Mouse (Mus musculus) heart, postnatal 0 days (tissue): ENCODE results near the gene Ltbp4. TPM values are rescaled to one million over a fixed set of nuclear protein-coding genes. Genes with fewer than 3 reads are reported as not detected.

ENCODE experiments used
- ATAC-seq: fragments of 200-750 bp; cut with Nextera tagmentation; 2 replicates; pipeline ENCODE4 v1.8.0; 2017; ENCODE audit warnings: low read depth, moderate number of reproducible peaks, moderate library complexity; ENCODE audit not compliant: insufficient read depth
- DNase-seq: peaks from one replicate; pipeline ENCODE4 v3.0.0-alpha.2; 2016; ENCODE audit warnings: low spot score
- H3K27ac ChIP-seq: fragments of 300-500 bp; sonication (generic); 2 replicates; pipeline ENCODE4 v1.5.1; 2014; ENCODE audit warnings: low read depth, mild to moderate bottlenecking
- H3K27me3 ChIP-seq: fragments of 300-500 bp; sonication (generic); 2 replicates; pipeline ENCODE4 v1.6.1; 2014; ENCODE audit warnings: low read length, mixed read lengths; ENCODE audit not compliant: control insufficient read depth, insufficient read depth
- H3K36me3 ChIP-seq: fragments of 300-500 bp; sonication (generic); replicated peaks from 2 replicates; pipeline ENCODE4 v1.6.1; 2014; ENCODE audit warnings: low read length, mixed read lengths; ENCODE audit not compliant: control insufficient read depth, insufficient read depth
- H3K4me1 ChIP-seq: fragments of 300-500 bp; sonication (generic); 2 replicates; pipeline ENCODE4 v1.6.1; 2014; ENCODE audit warnings: antibody characterized with exemption; ENCODE audit not compliant: control insufficient read depth, insufficient read depth
- H3K4me2 ChIP-seq: fragments of 300-500 bp; sonication (generic); 2 replicates; pipeline ENCODE4 v1.6.1; 2014; ENCODE audit warnings: low read depth, mild to moderate bottlenecking, low read length, moderate library complexity
- H3K4me3 ChIP-seq: fragments of 300-500 bp; sonication (generic); 2 replicates; pipeline ENCODE4 v1.5.1; 2014; ENCODE audit warnings: low read depth, low read length
- H3K9ac ChIP-seq: fragments of 300-500 bp; sonication (generic); replicated peaks from 2 replicates; pipeline ENCODE4 v1.6.1; 2014; ENCODE audit warnings: low read depth, low read length, mixed read lengths
- H3K9me3 ChIP-seq: fragments of 300-500 bp; sonication (generic); replicated peaks from 2 replicates; pipeline ENCODE4 v1.6.1; 2016; ENCODE audit warnings: low read length; ENCODE audit not compliant: control insufficient read depth
- CTCF ChIP-seq: IDR thresholded peaks from 2 replicates; pipeline ENCODE4 v1.5.1; 2016; ENCODE audit warnings: antibody characterized with exemption, control low read depth, low read depth
- EP300 ChIP-seq: IDR thresholded peaks from 2 replicates; pipeline ENCODE4 v1.6.1; 2016; ENCODE audit warnings: antibody characterized with exemption, low read depth
- WGBS: fragments of 180-500 bp; shearing (Covaris S2); extraction: QIAGEN DNeasy Blood & Tissue Kit; methylation state at CpG from one replicate; pipeline ENCODE4 v1.1.7; 2014; 5-methylcytosine and 5-hydroxymethylcytosine counted together
- polyA plus RNA-seq: library from polyadenylated mRNA; unstranded; fragments of >200 nt; fragmentation: Nextera tagmentation; extraction: Ambion mirVana; gene quantifications from 2 replicates; pipeline ENCODE4 v1.2.1, GENCODE M21; 2015
- total RNA-seq: library from RNA; depleted of rRNA; stranded (reverse); fragments of >200 nt; gene quantifications from 2 replicates; pipeline ENCODE4 v1.2.3, GENCODE M21; 2014; ENCODE audit warnings: low replicate concordance

Gene Ltbp4
- total and polyA plus RNA-seq, 2 experiments from 2014 or later, result 61.7 to 150 TPM

- Histone ChIP-seq H3K4me1 (no peaks in the 10 kb centered on the region; the same call in 1 of the 2 replicates), H3K27ac (no peak overlapping the region), H3K4me2 (no peak overlapping the region), H3K9ac (no peak overlapping the region), H3K27me3 (no peaks in the 10 kb centered on the region), H3K9me3 (no peaks in the 10 kb centered on the region), H3K36me3 (no peaks in the 10 kb centered on the region), H3K4me3 (no peak overlapping the region)
- 50% methylated on average over 4 of the region's 4 CpGs for WGBS
- no peak for DNase-seq
- TF ChIP-seq CTCF (no peak), EP300 (no peak)
- ATAC-seq, result no peak
These were observed 41.5 kb downstream of the Ltbp4 start for GRCm38 (mm10) chr7:27295956-27296355.

GRCm38 (mm10) chr7:27291795-27292466, 45.6 kb downstream of the Ltbp4 start:
- Histone ChIP-seq H3K9me3 (no peaks in the 10 kb centered on the region), H3K27me3 (no peaks in the 10 kb centered on the region), H3K9ac (no peak overlapping the region), H3K4me2 (no peak overlapping the region), H3K27ac (peak overlapping the region; percentile 61), H3K36me3 (no peaks in the 10 kb centered on the region), H3K4me1 (no peaks in the 10 kb centered on the region; the same call in 1 of the 2 replicates), H3K4me3 (no peak overlapping the region)
- TF ChIP-seq EP300 (no peak), CTCF (no peak)
- DNase-seq (peak; percentile 68), ATAC-seq (peak; percentile 85)
- WGBS, result 35% methylated on average over 12 of the region's 12 CpGs

- ATAC-seq, result no peak
- Histone ChIP-seq H3K9me3 (no peaks in the 10 kb centered on the region), H3K36me3 (no peaks in the 10 kb centered on the region), H3K9ac (no peak overlapping the region), H3K4me3 (no peak overlapping the region), H3K4me1 (no peaks in the 10 kb centered on the region; the same call in 1 of the 2 replicates), H3K27ac (no peak overlapping the region), H3K4me2 (no peak overlapping the region), H3K27me3 (peaks cover under 1% of the 10 kb centered on the region; the same call in 1 of the 2 replicates)
- WGBS, result 71% methylated on average over 2 of the region's 2 CpGs
- TF ChIP-seq EP300 (no peak), CTCF (no peak)
- no peak for DNase-seq
These were observed 46.9 kb downstream of the Ltbp4 start for GRCm38 (mm10) chr7:27290555-27290954.

- peaks cover 7% of the 10 kb centered on the region for H3K27me3 ChIP-seq
- no peak overlapping the region for H3K4me2 ChIP-seq
- H3K4me1 ChIP-seq, result no peaks in the 10 kb centered on the region; the same call in 1 of the 2 replicates
- TF ChIP-seq EP300 (no peak), CTCF (no peak)
- H3K36me3 ChIP-seq, result no peaks in the 10 kb centered on the region
- no peaks in the 10 kb centered on the region for H3K9me3 ChIP-seq
- H3K9ac ChIP-seq, result no peak overlapping the region
- H3K4me3 ChIP-seq, result no peak overlapping the region
- ATAC-seq, result no peak
- no peak overlapping the region for H3K27ac ChIP-seq
- WGBS, result 82% methylated on average over 7 of the region's 7 CpGs
- no peak for DNase-seq
These were observed 48.8 kb downstream of the Ltbp4 start for GRCm38 (mm10) chr7:27288732-27289131.

DNA sequence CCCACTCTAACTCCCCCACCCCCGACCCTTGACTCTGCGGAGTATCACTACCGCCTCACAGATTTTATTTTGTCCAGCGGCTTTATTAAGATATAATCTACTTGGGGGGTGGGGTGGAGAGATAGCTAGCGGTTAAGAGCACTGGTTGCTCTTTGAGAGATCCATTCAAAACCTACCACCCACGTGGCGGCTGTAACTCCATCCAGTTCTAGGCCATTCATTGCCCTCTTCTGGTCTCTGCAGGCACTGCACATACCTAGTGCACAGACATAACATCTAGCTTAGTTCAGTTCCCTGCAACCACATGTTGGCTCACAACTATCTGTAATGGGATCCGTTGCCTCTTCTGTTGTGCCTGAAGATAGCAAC, 51.8 kb downstream of the Ltbp4 start:
- Histone ChIP-seq H3K27me3 (peaks cover 7% of the 10 kb centered on the region), H3K9ac (no peak overlapping the region), H3K4me3 (no peak overlapping the region), H3K4me1 (no peaks in the 10 kb centered on the region), H3K9me3 (no peaks in the 10 kb centered on the region), H3K36me3 (peaks cover 8% of the 10 kb centered on the region), H3K27ac (no peak overlapping the region), H3K4me2 (no peak overlapping the region)
- 3% methylated on average over 8 of the region's 8 CpGs for WGBS
- ATAC-seq, result peak; percentile 78; the same call in 1 of the 2 replicates
- TF ChIP-seq CTCF (peak; percentile 82), EP300 (no peak)
- DNase-seq, result peak; percentile 50
